Mouse (Mus musculus): ENCODE results near the gene Smim12. TPM values are rescaled to one million over a fixed set of nuclear protein-coding genes. Genes with fewer than 3 reads are reported as not detected.

The Smim12 gene
- polyA plus RNA-seq, 1 experiment from 2014 or later: 75.2 TPM

GRCm38 (mm10) chr4:127289039-127289548 is 45.5 kb downstream of the Smim12 start:
- Histone ChIP-seq H3K4me1 (peaks cover 7% of the 10 kb centered on the region), H3K9me3 (replicated peaks) (no peaks in the 10 kb centered on the region), H3K27ac (replicated peaks) (no peak overlapping the region), H3K27me3 (ENCODE audit: low read depth, poor library complexity, severe bottlenecking) (no peaks in the 10 kb centered on the region), H3K36me3 (no peaks in the 10 kb centered on the region), H3K4me3 (no peak overlapping the region)
- 84% methylated on average over 6 of the region's 6 CpGs for WGBS
- DNase-seq (ENCODE audit: low spot score): no peak

DNA sequence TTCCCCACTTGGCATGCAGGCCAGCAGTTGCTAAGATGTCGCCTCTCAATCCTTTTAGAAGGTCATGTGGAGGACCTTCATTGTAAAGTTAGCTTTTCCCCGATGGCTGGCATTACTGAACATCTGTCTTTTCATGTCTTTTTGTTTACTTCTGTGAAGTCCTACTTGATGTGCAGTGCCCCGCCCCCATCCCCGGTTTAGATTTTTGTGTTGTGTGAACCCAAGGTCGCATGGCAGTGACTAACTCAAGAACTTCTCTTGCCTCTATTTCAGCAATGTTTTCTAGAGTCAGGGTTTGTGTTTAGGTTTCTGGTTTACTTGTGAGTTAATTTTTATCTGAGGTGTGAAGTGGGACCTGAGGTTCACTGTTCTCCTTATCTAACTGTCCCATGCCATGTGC is 49.0 kb downstream of the Smim12 start:
- Histone ChIP-seq H3K4me3 (no peak overlapping the region), H3K9me3 (replicated peaks) (no peaks in the 10 kb centered on the region), H3K4me1 (peaks cover 7% of the 10 kb centered on the region), H3K27me3 (ENCODE audit: low read depth, poor library complexity, severe bottlenecking) (no peaks in the 10 kb centered on the region), H3K36me3 (no peaks in the 10 kb centered on the region), H3K27ac (replicated peaks) (no peak overlapping the region)
- no peak for DNase-seq (ENCODE audit: low spot score)
- 76% methylated on average over 5 of the region's 5 CpGs for WGBS

Other genes starting within 250 kb of the Smim12 start
- gene Sfpq, start 222.5 kb upstream of the Smim12 start, polyA plus RNA-seq (2016; fragmentation: Nextera tagmentation; extraction: Ambion mirVana): 108 and 110 TPM in 2 replicates
- 34.7 and 38.5 TPM in 2 replicates for gene Zmym1, start 182.6 kb upstream of the Smim12 start, polyA plus RNA-seq (2016; fragmentation: Nextera tagmentation; extraction: Ambion mirVana)
- 19.0 and 22.7 TPM in 2 replicates for gene Zmym6, start 166.4 kb upstream of the Smim12 start, polyA plus RNA-seq (2016; fragmentation: Nextera tagmentation; extraction: Ambion mirVana)
- gene Tmem35b, start 120.1 kb upstream of the Smim12 start, polyA plus RNA-seq (2016; fragmentation: Nextera tagmentation; extraction: Ambion mirVana): 15.3 and 20.1 TPM in 2 replicates
- gene Dlgap3, start 74.6 kb upstream of the Smim12 start, polyA plus RNA-seq (2016; fragmentation: Nextera tagmentation; extraction: Ambion mirVana): 1.9 and 2.8 TPM in 2 replicates
- 17.1 and 20.6 TPM in 2 replicates for gene Gja4, start 70.3 kb downstream of the Smim12 start, polyA plus RNA-seq (2016; fragmentation: Nextera tagmentation; extraction: Ambion mirVana)
- 1.4 and 3.1 TPM in 2 replicates for gene Gjb3, start 87.1 kb downstream of the Smim12 start, polyA plus RNA-seq (2016; fragmentation: Nextera tagmentation; extraction: Ambion mirVana)
- gene Gjb4, start 110.3 kb downstream of the Smim12 start, polyA plus RNA-seq (2016; fragmentation: Nextera tagmentation; extraction: Ambion mirVana): 0.10 TPM in 1 of 2 replicates, not detected in the other
- gene Gjb5, start 114.4 kb downstream of the Smim12 start, polyA plus RNA-seq (2016; fragmentation: Nextera tagmentation; extraction: Ambion mirVana): 0.27 and 0.98 TPM in 2 replicates